Mouse (Mus musculus): ENCODE results near the gene Zfand3.

DNA sequence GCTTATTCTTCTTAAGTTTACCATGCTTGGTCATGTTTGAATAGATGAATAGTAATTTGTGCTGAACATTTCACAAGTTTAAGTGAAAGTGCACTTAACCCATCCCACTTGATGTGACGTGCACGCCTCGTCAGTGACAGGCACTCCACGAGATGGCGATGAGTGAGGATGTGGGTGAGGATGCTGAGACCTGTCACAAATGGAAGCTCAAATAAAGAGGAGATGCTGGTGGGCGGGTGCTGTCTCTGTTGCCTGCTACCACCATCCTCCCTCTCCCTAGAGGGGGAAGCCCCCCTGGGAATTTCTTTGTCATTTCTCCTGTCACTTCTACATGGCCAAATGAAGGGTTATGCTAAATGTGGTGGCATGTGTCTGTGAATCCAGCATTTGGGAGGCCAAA, 123.9 kb downstream of the Zfand3 start:
- no peak for TF ChIP-seq CTCF (IDR thresholded peaks at IDR 0.05; ENCODE audit: low read depth, low read length)
- no peak for TF ChIP-seq POLR2A (IDR thresholded peaks at IDR 0.05; ENCODE audit: insufficient read depth, low read length)

Measured in ES-Bruce4 (cell line).